Mouse (Mus musculus): Measurements from ENCODE around the gene 1700017D01Rik.

- no peak for TF ChIP-seq GATA1 (IDR thresholded peaks at IDR 0.05; ENCODE audit: borderline replicate concordance, low read length)
- TF ChIP-seq GATA2 (IDR thresholded peaks at IDR 0.05; ENCODE audit: borderline replicate concordance, low read depth, low read length) = no peak
- no peak for TF ChIP-seq CTCF (IDR thresholded peaks at IDR 0.05; ENCODE audit: low read depth, low read length)
- no peak for TF ChIP-seq POLR2AphosphoS5 (IDR thresholded peaks at IDR 0.05; ENCODE audit: insufficient replicate concordance, low read depth, low read length)
These were observed 81.2 kb downstream of the 1700017D01Rik start for GRCm38 (mm10) chr19:11049426-11049825.
